Mouse (Mus musculus): ENCODE measurements at regions not wholly inside any gene's neighbourhood (a gene's known extent, or its start where the extent isn't known, plus 50 kb on each side); places are given as distances from the start of the nearest gene placed in this dataset.
"Not testable (repeated sequence)": the region's sequence is repeated elsewhere in the genome, so short reads cannot be mapped to it uniquely, and the experiment has no call there.

DNA sequence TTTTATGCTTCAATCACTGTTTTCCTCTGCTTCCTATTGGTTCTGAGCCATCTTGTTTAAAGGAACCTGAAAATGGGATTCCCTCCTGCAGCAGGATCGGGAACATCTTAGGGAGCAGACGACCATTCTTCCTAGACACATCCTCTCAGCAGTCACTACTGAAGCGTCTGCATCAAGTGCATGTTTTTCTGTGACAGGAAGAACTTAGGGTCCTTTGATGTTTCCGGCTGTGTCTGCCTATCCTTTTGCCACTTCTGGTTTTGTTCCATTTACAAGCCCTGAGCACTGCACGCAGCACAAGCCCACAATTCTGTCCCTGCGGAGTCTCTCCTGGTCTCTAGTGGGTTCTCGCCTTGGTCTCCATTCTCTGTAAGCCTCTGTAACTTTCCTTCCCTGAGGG, 163.9 kb upstream of the Zfp637 start:
- no peak for DNase-seq (ENCODE audit: low read depth, low spot score)

GRCm38 (mm10) chr6:117677821-117678220, 163.2 kb upstream of the Zfp637 start:
- DNase-seq (ENCODE audit: low read depth, low spot score), result no peak

DNA sequence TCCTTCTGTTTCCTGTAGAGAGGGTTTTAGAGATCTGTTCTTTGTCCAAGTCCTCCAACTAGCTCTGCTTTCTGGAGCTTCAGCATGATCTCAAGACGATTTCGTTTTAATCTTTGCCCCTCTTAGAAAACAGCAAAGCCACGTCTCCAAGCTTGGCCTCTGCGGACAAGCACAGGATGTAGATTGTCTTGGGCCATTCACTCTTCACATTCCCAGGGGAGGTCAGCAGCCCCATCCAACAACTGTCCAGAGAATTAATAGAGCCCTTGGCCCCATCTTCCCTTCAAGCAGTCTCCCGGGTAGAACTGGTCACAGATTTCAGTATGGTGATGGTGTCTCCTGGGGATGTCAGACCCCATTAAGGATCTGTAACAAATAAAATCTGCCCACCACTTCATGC, 162.7 kb upstream of the Zfp637 start:
- DNase-seq (ENCODE audit: low read depth, low spot score), result no peak

DNA sequence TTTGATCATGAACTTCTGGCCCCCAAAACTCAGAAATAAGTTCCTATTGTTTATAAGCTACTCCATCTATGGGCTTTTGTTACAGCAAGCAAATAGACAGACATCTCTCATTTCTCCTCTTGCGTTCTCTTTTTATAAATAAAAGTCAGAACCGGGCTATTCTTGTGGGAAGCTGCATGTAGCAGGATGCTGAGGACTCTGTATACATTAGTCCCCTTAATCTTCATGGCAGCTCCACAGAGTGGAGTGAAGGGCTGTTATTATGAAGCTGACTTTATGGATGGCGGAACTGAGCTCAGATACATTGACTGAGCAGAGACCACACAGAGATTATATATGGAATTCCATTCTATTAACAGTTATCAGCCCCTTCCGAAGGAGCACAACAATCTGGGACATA, 162.1 kb upstream of the Zfp637 start:
- no peak for DNase-seq (ENCODE audit: low read depth, low spot score)

- DNase-seq (ENCODE audit: low read depth, low spot score), result no peak
Observed at GRCm38 (mm10) chr6:117686212-117686611, 154.8 kb upstream of the Zfp637 start.

GRCm38 (mm10) chr6:117687045-117687444, 153.9 kb upstream of the Zfp637 start:
- peak; percentile 43 for DNase-seq (ENCODE audit: low read depth, low spot score)

GRCm38 (mm10) chr6:117688664-117689178, 152.3 kb upstream of the Zfp637 start:
- no peak for DNase-seq (ENCODE audit: low read depth, low spot score)

GRCm38 (mm10) chr6:117700286-117700685, 140.7 kb upstream of the Zfp637 start:
- no peak for DNase-seq (ENCODE audit: low read depth, low spot score)

- DNase-seq (ENCODE audit: low read depth, low spot score), result no peak
Observed at GRCm38 (mm10) chr6:117701547-117701946, 139.4 kb upstream of the Zfp637 start.

- DNase-seq (ENCODE audit: low read depth, low spot score), result no peak
Observed at GRCm38 (mm10) chr6:117706006-117706405, 135.0 kb upstream of the Zfp637 start.

GRCm38 (mm10) chr6:117709212-117709611, 131.8 kb upstream of the Zfp637 start:
- DNase-seq (ENCODE audit: low read depth, low spot score), result no peak

DNA sequence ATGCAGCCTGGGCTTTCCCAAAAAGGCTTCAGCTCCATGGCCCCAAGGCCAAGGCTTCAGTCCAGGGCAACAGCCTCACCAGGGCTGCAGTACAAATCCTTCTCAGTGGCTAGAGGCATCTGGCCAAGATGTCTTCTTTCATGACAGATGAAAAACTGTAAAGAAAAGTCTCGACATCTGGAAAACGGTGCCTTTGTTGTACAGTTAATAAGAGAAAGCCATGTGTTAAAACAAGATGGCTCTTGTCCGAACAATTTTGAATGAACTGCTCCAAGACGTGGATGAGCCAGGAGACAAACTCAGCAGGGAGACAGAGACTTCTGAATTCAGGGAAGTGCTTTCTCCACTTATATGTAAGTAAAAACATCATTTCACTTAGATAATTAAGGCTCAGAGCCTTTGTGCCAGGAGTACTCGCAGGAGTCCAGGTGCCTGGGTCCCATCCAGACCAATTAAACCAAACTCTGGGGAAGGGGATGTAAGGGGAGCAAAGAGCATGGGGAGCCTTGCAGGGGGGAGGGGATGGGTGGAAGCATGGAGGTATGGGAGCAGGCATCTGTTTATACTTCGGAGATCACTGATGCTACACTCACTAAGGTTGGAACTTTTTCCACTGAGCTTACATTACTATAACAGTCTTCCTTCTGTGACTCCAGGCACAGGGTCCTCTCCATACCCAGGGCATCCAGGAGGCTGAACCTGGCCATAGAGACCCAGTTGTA, 125.8 kb upstream of the Zfp637 start:
- DNase-seq (ENCODE audit: low read depth, low spot score), result no peak

- DNase-seq (ENCODE audit: low read depth, low spot score), result not testable (repeated sequence)
Observed at GRCm38 (mm10) chr6:117716422-117716821, 124.6 kb upstream of the Zfp637 start.

DNA sequence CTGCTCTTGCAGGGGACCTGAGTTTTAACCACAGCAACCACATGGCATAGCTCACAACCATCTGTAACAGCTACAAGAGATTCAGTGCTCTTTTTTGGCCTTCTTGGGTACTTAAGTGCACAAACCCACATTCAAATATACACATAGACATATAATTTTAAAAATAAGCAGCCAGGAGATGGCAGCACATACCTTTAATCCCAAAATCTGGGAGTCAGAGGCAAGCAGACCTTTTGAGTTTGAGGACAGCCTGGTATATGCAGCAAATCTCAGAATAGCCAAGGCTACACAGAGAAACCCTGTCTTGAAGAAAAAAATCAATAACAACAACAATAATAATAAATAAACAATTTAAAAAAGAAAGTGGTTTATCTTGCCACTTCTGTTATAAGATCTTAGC, 88.6 kb upstream of the Zfp637 start:
- DNase-seq (ENCODE audit: low read depth, low spot score), result not testable (repeated sequence)

GRCm38 (mm10) chr6:117755682-117756081, 85.3 kb upstream of the Zfp637 start:
- DNase-seq (ENCODE audit: low read depth, low spot score), result not testable (repeated sequence)

DNA sequence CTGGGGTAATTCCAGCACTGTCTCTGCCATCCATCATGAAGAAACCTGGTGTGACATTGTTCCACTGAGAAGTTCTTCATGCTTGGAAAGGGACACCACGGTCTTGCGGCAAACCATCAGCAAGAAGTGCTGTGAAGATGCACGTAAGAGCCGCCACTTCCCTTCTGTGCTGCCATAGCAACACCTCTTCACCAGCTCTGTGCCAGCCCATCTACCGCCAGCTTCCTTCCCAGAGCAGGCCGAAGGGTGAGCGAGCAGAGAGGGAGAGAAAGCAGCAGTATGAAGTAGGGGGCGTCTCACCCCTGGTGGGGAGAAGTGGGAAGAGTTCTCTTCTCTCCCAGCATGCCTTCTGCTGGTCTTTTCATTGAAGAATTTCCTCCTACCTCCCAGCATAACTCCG, 84.8 kb upstream of the Zfp637 start:
- DNase-seq (ENCODE audit: low read depth, low spot score), result peak; percentile 8

- peak; percentile 40 for DNase-seq (ENCODE audit: low read depth, low spot score)
Observed at GRCm38 (mm10) chr6:117758516-117758915, 82.5 kb upstream of the Zfp637 start.

- DNase-seq (ENCODE audit: low read depth, low spot score), result no peak
Observed at GRCm38 (mm10) chr6:117771506-117771905, 69.5 kb upstream of the Zfp637 start.

GRCm38 (mm10) chr6:117772396-117772795, 68.6 kb upstream of the Zfp637 start:
- DNase-seq (ENCODE audit: low read depth, low spot score), result no peak

DNA sequence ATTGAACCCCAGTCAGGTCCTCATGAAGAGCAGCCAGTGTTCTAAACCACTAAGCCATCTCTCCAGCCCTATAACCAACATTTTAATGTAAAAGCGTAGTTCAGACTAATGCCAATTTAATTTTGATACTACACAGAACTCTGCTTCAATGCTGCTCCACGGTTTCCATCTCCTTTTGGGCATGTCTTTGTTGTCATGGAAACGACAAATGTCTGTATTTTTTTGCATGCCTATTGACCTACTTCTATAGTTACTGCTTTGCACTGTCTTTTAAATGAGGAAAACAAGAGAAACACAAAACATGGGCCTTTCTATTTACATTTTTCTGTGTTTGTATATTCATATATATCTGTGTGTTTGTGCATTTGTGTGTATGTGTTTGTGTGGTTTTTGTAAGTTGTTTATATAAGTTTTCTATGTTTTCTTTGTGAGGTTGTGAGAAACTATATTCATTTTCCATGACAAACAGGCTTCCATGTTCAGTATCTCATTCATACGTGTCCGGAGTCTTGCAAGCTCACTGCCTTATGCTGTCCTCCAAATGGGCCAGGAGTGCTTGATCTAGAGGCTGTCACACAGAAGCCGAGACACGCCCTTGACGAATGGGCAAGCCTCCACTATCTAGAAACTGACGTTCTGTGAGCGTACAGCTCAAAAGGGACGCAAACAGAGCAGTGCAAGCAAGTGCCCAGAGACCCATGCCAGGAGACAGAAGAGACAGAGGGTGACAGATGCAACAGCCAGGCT, 65.5 kb upstream of the Zfp637 start:
- no peak for DNase-seq (ENCODE audit: low read depth, low spot score)

DNA sequence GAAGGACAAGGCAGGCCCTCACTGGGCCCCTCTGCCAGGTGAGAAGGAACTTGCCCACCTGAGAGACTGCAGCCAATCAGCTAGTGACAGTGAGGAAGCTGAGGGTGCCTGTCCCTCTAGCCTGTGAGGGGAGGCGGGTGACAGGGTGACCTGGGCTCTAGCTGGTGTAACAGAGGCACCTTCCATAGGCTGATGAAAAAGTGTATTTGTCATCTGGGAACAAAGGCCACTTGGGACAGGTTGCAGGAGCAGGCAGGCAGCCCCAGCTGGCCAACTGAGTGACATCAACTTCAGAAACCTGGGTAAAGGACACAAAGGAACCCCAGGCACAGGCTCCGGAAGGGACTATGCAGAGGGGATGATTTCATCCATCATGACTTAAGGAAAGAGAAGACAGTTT, 63.0 kb upstream of the Zfp637 start:
- DNase-seq (ENCODE audit: low read depth, low spot score), result no peak

DNA sequence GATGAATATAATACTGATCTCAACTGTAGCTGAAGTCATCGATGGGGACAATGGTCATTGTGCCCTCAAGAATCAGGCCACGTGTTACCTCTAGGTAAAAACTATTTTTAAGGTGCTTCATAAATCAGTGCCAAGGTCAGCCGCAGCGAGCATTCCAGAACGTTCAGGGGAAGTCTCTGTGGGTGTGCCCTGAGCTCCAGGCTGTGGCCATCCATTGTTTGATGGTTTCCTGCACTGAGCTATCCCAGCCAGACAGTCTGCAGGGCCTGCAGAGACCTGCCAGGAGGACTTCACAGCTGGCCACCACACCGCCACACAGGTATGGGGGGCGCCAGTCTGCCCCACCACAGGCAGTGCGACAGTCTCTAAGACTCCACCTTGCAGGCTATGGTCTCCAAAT, 62.5 kb upstream of the Zfp637 start:
- no peak for DNase-seq (ENCODE audit: low read depth, low spot score)

DNA sequence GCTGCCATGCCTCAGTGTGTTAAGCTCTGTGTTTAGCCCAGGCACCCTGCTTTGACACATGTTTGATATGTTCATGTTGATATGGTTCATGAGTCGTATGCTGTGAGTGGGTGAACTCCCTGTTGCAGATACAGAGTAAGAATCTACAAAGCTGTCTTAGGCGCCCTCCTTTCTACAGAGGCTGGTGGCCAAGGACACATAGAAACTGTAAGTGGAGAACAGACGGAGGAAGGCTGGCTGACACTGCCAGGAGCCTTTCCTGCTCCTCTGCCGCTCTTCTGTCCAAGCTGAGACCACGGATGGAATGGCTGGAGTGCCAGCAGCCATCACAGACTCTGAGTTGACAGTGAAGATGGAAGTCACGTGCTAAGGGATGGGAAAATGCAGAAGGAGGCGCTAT, 62.0 kb upstream of the Zfp637 start:
- no peak for DNase-seq (ENCODE audit: low read depth, low spot score)

Data from A20 (cell line).